Mouse (Mus musculus): ENCODE measurements around the gene Adamts14. TPM values are rescaled to one million over a fixed set of nuclear protein-coding genes. Genes with fewer than 3 reads are reported as not detected.

The Adamts14 gene
- polyA plus RNA-seq, 1 experiment from 2014 or later: 0.07 TPM

- H3K36me3 ChIP-seq (ENCODE audit: control insufficient read depth, insufficient read depth, low read length): no peaks in the 10 kb centered on the region
- WGBS: 84% methylated on average over 9 of the region's 9 CpGs
- no peaks in the 10 kb centered on the region for H3K27me3 ChIP-seq (ENCODE audit: control insufficient read depth, insufficient read depth, low read length)
- no peak for ATAC-seq (ENCODE audit: low read depth)
- no peak overlapping the region for H3K27ac ChIP-seq (ENCODE audit: low read depth, low read length)
- H3K9ac ChIP-seq (replicated peaks; ENCODE audit: low read depth, low read length): no peak overlapping the region
- H3K4me2 ChIP-seq (ENCODE audit: low read depth, low read length): no peak overlapping the region
- no peak overlapping the region for H3K4me3 ChIP-seq (ENCODE audit: low read depth, low read length)
- H3K4me1 ChIP-seq (ENCODE audit: control insufficient read depth, insufficient read depth, low read length): no peaks in the 10 kb centered on the region
- H3K9me3 ChIP-seq (ENCODE audit: control insufficient read depth, low read length): no peaks in the 10 kb centered on the region
Observed at GRCm38 (mm10) chr10:61208114-61208684, 65.0 kb downstream of the Adamts14 start.

DNA sequence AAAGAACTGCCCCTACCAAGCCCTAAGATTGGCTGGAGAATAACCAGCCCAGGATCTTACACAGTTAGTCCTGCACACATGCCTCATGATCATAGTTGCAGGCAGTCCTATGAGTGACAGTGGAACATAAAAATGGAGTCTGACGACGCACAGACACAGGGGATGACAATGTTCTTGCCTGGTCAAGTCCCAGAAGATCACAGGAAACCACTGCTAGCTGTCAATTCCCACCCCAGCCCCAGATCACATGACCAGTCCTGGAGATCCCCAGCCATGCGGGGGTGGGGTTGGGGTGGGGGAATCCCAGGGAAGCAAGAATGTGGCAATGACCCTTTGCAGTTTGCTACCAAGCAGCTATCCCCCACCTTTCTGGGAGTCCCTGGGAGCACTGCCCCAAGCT is 69.3 kb downstream of the Adamts14 start:
- Histone ChIP-seq H3K4me2 (ENCODE audit: low read depth, low read length) (no peak overlapping the region), H3K27ac (ENCODE audit: low read depth, low read length) (no peak overlapping the region), H3K9me3 (ENCODE audit: control insufficient read depth, low read length) (no peaks in the 10 kb centered on the region), H3K4me3 (ENCODE audit: low read depth, low read length) (no peak overlapping the region), H3K9ac (replicated peaks; ENCODE audit: low read depth, low read length) (no peak overlapping the region), H3K27me3 (ENCODE audit: control insufficient read depth, insufficient read depth, low read length) (no peaks in the 10 kb centered on the region), H3K36me3 (ENCODE audit: control insufficient read depth, insufficient read depth, low read length) (no peaks in the 10 kb centered on the region), H3K4me1 (ENCODE audit: control insufficient read depth, insufficient read depth, low read length) (no peaks in the 10 kb centered on the region; the same call in 1 of the 2 replicates)
- WGBS: 70% methylated on average over 3 of the region's 3 CpGs
- ATAC-seq (ENCODE audit: low read depth): no peak

DNA sequence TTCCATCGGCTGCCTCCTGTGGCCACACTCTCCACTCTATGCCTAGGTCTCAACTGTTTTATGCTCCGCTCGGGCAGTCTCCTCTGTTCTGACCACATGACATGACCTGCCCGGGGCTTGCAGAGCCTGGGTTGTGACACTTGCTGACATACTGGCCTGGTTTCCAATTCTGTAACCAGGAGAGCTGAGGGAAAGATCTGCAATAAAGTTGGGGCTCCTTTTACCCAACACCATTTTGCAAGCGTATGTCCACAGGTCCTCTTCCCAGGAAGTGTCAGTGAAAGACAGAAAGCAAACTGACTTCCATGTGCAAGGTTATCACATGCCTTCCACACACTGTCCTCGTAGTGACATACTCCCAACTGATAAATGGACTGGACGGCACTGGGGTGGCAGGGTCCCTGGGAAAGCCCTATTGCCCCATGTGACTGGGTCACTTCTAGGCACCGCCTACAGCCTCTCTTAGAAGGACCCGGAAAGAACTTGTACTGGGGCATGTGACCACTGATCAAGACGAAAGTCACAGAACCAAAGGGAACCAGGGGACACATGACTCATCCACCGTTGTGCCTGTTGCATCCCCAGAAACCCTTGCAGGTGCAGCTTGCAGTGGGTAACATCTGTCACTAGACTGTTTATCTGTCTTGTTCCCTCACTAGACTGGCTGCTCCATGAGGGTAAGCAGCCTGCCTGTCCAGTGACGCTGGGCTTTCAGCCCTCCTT is 71.5 kb downstream of the Adamts14 start:
- H3K27me3 ChIP-seq (ENCODE audit: control insufficient read depth, insufficient read depth, low read length): no peaks in the 10 kb centered on the region
- 87% methylated on average over 12 of the region's 12 CpGs for WGBS
- H3K4me1 ChIP-seq (ENCODE audit: control insufficient read depth, insufficient read depth, low read length): no peaks in the 10 kb centered on the region; the same call in 1 of the 2 replicates
- ATAC-seq (ENCODE audit: low read depth): no peak
- no peak overlapping the region for H3K4me3 ChIP-seq (ENCODE audit: low read depth, low read length)
- no peaks in the 10 kb centered on the region for H3K9me3 ChIP-seq (ENCODE audit: control insufficient read depth, low read length)
- no peak overlapping the region for H3K27ac ChIP-seq (ENCODE audit: low read depth, low read length)
- no peaks in the 10 kb centered on the region for H3K36me3 ChIP-seq (ENCODE audit: control insufficient read depth, insufficient read depth, low read length)
- no peak overlapping the region for H3K4me2 ChIP-seq (ENCODE audit: low read depth, low read length)
- no peak overlapping the region for H3K9ac ChIP-seq (replicated peaks; ENCODE audit: low read depth, low read length)

- no peak overlapping the region for H3K27ac ChIP-seq (ENCODE audit: low read depth, low read length)
- H3K4me3 ChIP-seq (ENCODE audit: low read depth, low read length): no peak overlapping the region
- WGBS: 69% methylated on average over 9 of the region's 9 CpGs
- no peak overlapping the region for H3K4me2 ChIP-seq (ENCODE audit: low read depth, low read length)
- no peak for ATAC-seq (ENCODE audit: low read depth)
- no peak overlapping the region for H3K9ac ChIP-seq (replicated peaks; ENCODE audit: low read depth, low read length)
- no peaks in the 10 kb centered on the region; the same call in 1 of the 2 replicates for H3K4me1 ChIP-seq (ENCODE audit: control insufficient read depth, insufficient read depth, low read length)
- H3K36me3 ChIP-seq (ENCODE audit: control insufficient read depth, insufficient read depth, low read length): no peaks in the 10 kb centered on the region
- H3K27me3 ChIP-seq (ENCODE audit: control insufficient read depth, insufficient read depth, low read length): no peaks in the 10 kb centered on the region
- no peaks in the 10 kb centered on the region for H3K9me3 ChIP-seq (ENCODE audit: control insufficient read depth, low read length)
Observed at GRCm38 (mm10) chr10:61200998-61201397, 72.2 kb downstream of the Adamts14 start.

GRCm38 (mm10) chr10:61200232-61200820 is 72.9 kb downstream of the Adamts14 start:
- Histone ChIP-seq H3K4me3 (ENCODE audit: low read depth, low read length) (no peak overlapping the region), H3K9ac (replicated peaks; ENCODE audit: low read depth, low read length) (no peak overlapping the region), H3K27ac (ENCODE audit: low read depth, low read length) (no peak overlapping the region), H3K9me3 (ENCODE audit: control insufficient read depth, low read length) (no peaks in the 10 kb centered on the region), H3K4me1 (ENCODE audit: control insufficient read depth, insufficient read depth, low read length) (no peaks in the 10 kb centered on the region; the same call in 1 of the 2 replicates), H3K36me3 (ENCODE audit: control insufficient read depth, insufficient read depth, low read length) (no peaks in the 10 kb centered on the region), H3K27me3 (ENCODE audit: control insufficient read depth, insufficient read depth, low read length) (no peaks in the 10 kb centered on the region), H3K4me2 (ENCODE audit: low read depth, low read length) (no peak overlapping the region)
- ATAC-seq (ENCODE audit: low read depth): no peak
- WGBS: 83% methylated on average over 7 of the region's 7 CpGs

GRCm38 (mm10) chr10:61199566-61200213 is 73.5 kb downstream of the Adamts14 start:
- Histone ChIP-seq H3K36me3 (ENCODE audit: control insufficient read depth, insufficient read depth, low read length) (no peaks in the 10 kb centered on the region), H3K9ac (replicated peaks; ENCODE audit: low read depth, low read length) (no peak overlapping the region), H3K27ac (ENCODE audit: low read depth, low read length) (no peak overlapping the region), H3K9me3 (ENCODE audit: control insufficient read depth, low read length) (no peaks in the 10 kb centered on the region), H3K4me2 (ENCODE audit: low read depth, low read length) (no peak overlapping the region), H3K27me3 (ENCODE audit: control insufficient read depth, insufficient read depth, low read length) (no peaks in the 10 kb centered on the region), H3K4me3 (ENCODE audit: low read depth, low read length) (no peak overlapping the region), H3K4me1 (ENCODE audit: control insufficient read depth, insufficient read depth, low read length) (no peaks in the 10 kb centered on the region; the same call in 1 of the 2 replicates)
- WGBS: 27% methylated on average over 11 of the region's 11 CpGs
- ATAC-seq (ENCODE audit: low read depth): peak; percentile 38; the same call in 1 of the 2 replicates

DNA sequence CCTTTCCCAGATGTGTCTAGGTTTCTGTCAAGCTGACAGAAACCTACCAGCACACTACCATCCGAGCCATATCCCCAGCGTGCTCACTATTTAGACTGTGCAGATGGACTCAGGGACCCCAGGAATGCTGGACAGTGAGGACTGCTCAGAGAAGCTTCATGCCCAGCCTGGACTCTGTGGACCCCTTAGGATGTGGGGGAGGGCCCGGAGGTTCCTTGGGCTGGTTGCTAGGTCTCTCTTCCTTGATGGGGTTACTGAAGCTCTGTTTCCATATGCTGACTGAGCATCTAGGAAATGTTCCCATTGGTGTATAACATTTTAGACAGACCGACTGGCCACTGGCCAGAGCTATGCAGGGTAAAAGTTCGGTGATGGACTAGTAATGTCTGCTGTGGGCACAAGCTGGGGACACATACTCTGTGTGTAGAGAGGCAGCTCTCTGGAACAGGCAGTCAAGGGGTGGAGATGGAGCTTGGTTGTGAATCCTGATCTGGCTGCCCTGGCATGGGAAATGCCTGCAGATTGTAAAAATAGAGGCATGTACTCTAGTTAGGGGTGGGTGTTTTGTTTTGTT is 77.4 kb downstream of the Adamts14 start:
- no peak overlapping the region for H3K4me2 ChIP-seq (ENCODE audit: low read depth, low read length)
- H3K36me3 ChIP-seq (ENCODE audit: control insufficient read depth, insufficient read depth, low read length): no peaks in the 10 kb centered on the region
- no peak overlapping the region for H3K4me3 ChIP-seq (ENCODE audit: low read depth, low read length)
- no peak overlapping the region for H3K9ac ChIP-seq (replicated peaks; ENCODE audit: low read depth, low read length)
- H3K27me3 ChIP-seq (ENCODE audit: control insufficient read depth, insufficient read depth, low read length): no peaks in the 10 kb centered on the region
- H3K9me3 ChIP-seq (ENCODE audit: control insufficient read depth, low read length): no peaks in the 10 kb centered on the region
- no peak overlapping the region for H3K27ac ChIP-seq (ENCODE audit: low read depth, low read length)
- no peak for ATAC-seq (ENCODE audit: low read depth)
- 92% methylated on average over 5 of the region's 5 CpGs for WGBS
- no peaks in the 10 kb centered on the region; the same call in 1 of the 2 replicates for H3K4me1 ChIP-seq (ENCODE audit: control insufficient read depth, insufficient read depth, low read length)

DNA sequence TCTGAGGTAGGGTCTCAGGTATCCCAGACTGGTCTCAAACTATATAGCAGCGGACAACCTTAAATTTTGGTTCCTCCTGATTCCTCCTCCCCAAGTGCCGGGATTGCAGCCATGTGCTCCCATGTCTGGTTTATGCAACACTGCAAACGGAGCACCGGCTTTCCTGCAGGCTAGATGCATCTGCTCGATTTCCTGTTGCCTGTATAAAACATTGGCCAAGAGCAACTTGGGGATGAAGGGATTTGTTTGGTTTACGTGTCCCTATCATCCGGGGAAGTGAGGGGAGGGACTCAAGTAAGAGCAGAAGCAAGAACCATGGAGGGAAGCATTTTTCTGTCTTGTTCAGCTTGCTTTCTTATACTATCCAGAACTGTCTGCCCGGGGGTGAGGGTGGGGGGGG is 78.0 kb downstream of the Adamts14 start:
- H3K4me2 ChIP-seq (ENCODE audit: low read depth, low read length): no peak overlapping the region
- no peak overlapping the region for H3K4me3 ChIP-seq (ENCODE audit: low read depth, low read length)
- no peaks in the 10 kb centered on the region for H3K36me3 ChIP-seq (ENCODE audit: control insufficient read depth, insufficient read depth, low read length)
- H3K27me3 ChIP-seq (ENCODE audit: control insufficient read depth, insufficient read depth, low read length): no peaks in the 10 kb centered on the region
- H3K27ac ChIP-seq (ENCODE audit: low read depth, low read length): no peak overlapping the region
- ATAC-seq (ENCODE audit: low read depth): no peak
- WGBS: 87% methylated on average over 8 of the region's 8 CpGs
- no peak overlapping the region for H3K9ac ChIP-seq (replicated peaks; ENCODE audit: low read depth, low read length)
- H3K9me3 ChIP-seq (ENCODE audit: control insufficient read depth, low read length): no peaks in the 10 kb centered on the region
- no peaks in the 10 kb centered on the region; the same call in 1 of the 2 replicates for H3K4me1 ChIP-seq (ENCODE audit: control insufficient read depth, insufficient read depth, low read length)

All from neural tube, embryonic 14.5 days (tissue).